Mouse (Mus musculus) bone marrow, adult 2 months (tissue): ENCODE data around the gene Scand1. TPM values are rescaled to one million over a fixed set of nuclear protein-coding genes. Genes with fewer than 3 reads are reported as not detected.

Experiments
- H3K27ac ChIP-seq: fragments of 200-500 bp; 2 replicates; pipeline ENCODE4 v1.5.1; 2012; ENCODE audit warnings: low read depth, mild to moderate bottlenecking, control low read depth, inconsistent platforms, low read length; ENCODE audit not compliant: control insufficient read depth, poor library complexity, insufficient read depth
- H3K4me1 ChIP-seq: fragments of 200-500 bp; 2 replicates; pipeline ENCODE4 v1.6.1; 2011; ENCODE audit warnings: low read length; ENCODE audit not compliant: control insufficient read depth, insufficient read depth
- H3K4me3 ChIP-seq: fragments of 200-500 bp; replicated peaks from 2 replicates; pipeline ENCODE3; 2011; ENCODE audit warnings: mild to moderate bottlenecking, low read depth, low read length, control low read depth; ENCODE audit not compliant: control insufficient read depth
- CTCF ChIP-seq: fragments of 200-500 bp; IDR thresholded peaks from 2 replicates; pipeline ENCODE4 v1.5.1; 2011; ENCODE audit warnings: low read length, control low read depth; ENCODE audit not compliant: control insufficient read depth, insufficient read depth
- POLR2A ChIP-seq: fragments of 200-500 bp; IDR thresholded peaks from 2 replicates; pipeline ENCODE4 v1.6.1; 2011; ENCODE audit warnings: low read depth, mild to moderate bottlenecking, control low read depth, low read length, borderline replicate concordance; ENCODE audit not compliant: control insufficient read depth
- WGBS: fragments of 180-500 bp; shearing (Covaris S2); methylation state at CpG from one replicate; pipeline ENCODE4 v1.1.7; 2018; 5-methylcytosine and 5-hydroxymethylcytosine counted together
- polyA plus RNA-seq: library from polyadenylated mRNA; stranded (reverse); fragments of >200 nt; gene quantifications from 2 replicates; pipeline ENCODE4 v1.2.4, GENCODE M21; 2011; ENCODE audit warnings: low replicate concordance; ENCODE audit not compliant: missing spikeins, insufficient read depth, insufficient read length

The Scand1 gene
- polyA plus RNA-seq, 1 experiment: 84.9 TPM

DNA sequence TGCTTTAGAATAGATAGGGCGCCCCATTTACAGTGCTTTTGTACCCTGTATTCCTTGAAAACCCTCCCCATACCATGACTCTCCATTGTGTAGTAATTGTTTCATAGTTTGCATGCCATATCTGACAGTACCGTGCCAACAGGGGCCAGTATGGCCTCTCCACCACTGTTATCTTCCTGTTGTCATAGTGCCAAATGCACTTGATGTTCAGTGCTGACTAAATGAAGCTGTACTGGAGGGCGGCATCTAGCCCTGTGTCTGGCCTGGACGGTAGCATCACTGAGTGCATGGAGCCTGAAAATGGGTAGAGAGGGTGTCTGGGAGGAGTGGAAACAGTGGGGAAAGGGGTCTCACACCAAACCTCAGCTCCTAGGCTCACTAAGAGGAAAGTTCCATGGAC is 27.6 kb upstream of the Scand1 start:
- 66% methylated on average over 4 of the region's 4 CpGs for WGBS
- H3K4me1 ChIP-seq: no peaks in the 10 kb centered on the region
- no peak for TF ChIP-seq CTCF

DNA sequence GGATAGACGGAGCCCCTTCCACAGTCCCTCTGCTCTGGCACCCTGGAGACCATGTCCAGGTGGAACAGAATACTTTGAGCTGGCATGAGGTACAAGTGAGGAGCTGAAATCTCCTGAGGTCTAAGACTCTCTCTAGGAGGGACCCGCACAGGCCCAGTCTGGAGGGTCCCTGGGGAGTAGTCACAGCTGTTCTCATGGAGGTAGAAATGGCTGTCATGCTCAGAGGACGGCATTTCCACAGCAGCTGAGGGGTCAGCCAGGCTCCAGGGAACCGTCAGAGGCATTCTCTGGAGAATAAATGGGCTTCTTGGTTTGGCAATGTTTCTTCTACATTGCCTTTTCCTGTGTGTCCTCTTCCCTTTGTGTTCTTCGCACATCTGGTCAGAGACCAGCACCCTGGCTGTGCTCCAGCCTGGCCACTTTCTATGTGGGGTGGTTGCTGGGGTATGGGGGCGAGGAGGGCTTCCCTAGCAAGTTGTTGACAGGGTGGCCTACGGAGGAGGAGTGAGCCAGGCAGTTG is 19.0 kb upstream of the Scand1 start:
- Histone ChIP-seq H3K27ac (no peak overlapping the region), H3K4me1 (peaks cover 2% of the 10 kb centered on the region; the same call in 1 of the 2 replicates), H3K4me3 (no peak overlapping the region)
- 55% methylated on average over 7 of the region's 7 CpGs for WGBS
- TF ChIP-seq POLR2A: no peak
- TF ChIP-seq CTCF: no peak

More for the DNA sequence above, 27.6 kb upstream of the Scand1 start:
- no peak overlapping the region for H3K27ac ChIP-seq
- H3K4me3 ChIP-seq: no peak overlapping the region

- Histone ChIP-seq H3K4me3 (no peak overlapping the region), H3K4me1 (peaks cover 2% of the 10 kb centered on the region; the same call in 1 of the 2 replicates), H3K27ac (no peak overlapping the region)
- no peak for TF ChIP-seq POLR2A
- TF ChIP-seq CTCF: no peak
- 42% methylated on average over 1 of the region's 1 CpGs for WGBS
Measured at GRCm38 (mm10) chr2:156330681-156331080, 18.2 kb upstream of the Scand1 start.

DNA sequence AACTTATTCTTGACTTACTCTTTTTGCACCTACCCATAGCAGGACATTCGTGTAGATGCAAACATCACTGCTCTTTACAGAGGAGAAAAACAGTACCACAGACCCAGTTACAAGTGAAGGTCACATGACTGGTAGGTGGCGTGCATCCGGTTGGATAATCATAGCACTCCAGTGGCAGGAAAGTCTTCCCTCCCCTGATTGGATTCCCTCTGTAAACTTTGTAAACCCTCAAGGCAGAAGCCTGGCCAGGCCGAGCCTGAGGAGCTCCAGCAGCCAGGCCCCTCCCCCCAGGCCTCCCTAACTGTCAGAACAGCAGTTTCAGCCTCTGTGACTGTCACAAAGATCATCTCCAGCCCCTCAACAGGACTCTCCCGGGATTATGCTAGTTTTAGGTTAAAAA is 12.2 kb upstream of the Scand1 start:
- no peak overlapping the region for H3K4me3 ChIP-seq
- no peak for TF ChIP-seq POLR2A
- TF ChIP-seq CTCF: no peak
- peak overlapping the region; percentile 80 for H3K27ac ChIP-seq
- WGBS: 16% methylated on average over 5 of the region's 5 CpGs
- H3K4me1 ChIP-seq: peaks cover 3% of the 10 kb centered on the region; the same call in 1 of the 2 replicates

- peak overlapping the region; percentile 80 for H3K27ac ChIP-seq
- no peak overlapping the region for H3K4me3 ChIP-seq
- WGBS: 9% methylated on average over 6 of the region's 6 CpGs
- peaks cover 3% of the 10 kb centered on the region; the same call in 1 of the 2 replicates for H3K4me1 ChIP-seq
- TF ChIP-seq POLR2A (no peak), CTCF (no peak)
Measured at GRCm38 (mm10) chr2:156324116-156324588, 11.6 kb upstream of the Scand1 start.

DNA sequence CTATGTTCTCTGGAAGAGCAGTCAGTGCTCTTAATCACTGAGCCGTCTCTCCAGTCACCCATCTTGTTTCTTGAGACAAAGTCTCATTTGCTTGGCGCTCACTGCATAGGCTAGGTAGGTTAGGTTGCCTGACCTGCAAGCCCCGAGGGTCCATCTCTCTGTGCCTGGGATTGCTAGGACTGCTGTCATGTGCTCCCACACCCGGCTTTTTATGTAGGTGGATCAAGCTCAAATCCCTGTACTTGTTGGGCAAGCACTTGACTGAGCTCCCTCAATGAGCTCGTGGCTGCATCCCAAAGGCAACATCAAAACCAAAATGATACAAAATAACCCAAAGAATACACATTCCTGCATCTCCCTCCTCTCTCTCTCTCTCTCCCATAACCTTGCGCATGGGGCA is 9.0 kb upstream of the Scand1 start:
- peaks cover 3% of the 10 kb centered on the region; the same call in 1 of the 2 replicates for H3K4me1 ChIP-seq
- 86% methylated on average over 6 of the region's 6 CpGs for WGBS
- no peak overlapping the region for H3K4me3 ChIP-seq
- no peak overlapping the region for H3K27ac ChIP-seq
- no peak for TF ChIP-seq POLR2A

DNA sequence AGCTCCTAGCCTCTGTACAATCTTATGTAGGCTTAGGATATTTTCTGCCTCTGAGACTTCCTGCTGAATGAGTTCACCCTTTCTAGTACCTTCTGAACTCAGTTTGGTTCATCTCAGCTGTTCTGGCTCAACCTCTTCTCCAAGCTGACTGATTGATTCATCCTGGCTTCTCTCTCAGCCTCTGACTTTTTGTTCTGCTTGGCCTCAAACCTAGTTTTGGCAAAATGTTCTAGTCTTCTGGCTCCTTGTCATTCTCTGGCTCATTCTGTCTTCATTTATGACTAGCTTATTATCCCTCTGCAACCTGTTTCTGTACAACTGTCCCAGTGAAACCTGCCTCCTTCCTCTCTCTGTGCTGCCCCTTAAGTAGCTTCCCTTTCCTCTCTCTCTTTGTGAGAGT is 6.0 kb upstream of the Scand1 start:
- TF ChIP-seq POLR2A (no peak), CTCF (no peak)
- Histone ChIP-seq H3K4me1 (no peaks in the 10 kb centered on the region; the same call in 1 of the 2 replicates), H3K27ac (no peak overlapping the region), H3K4me3 (no peak overlapping the region)

- Histone ChIP-seq H3K4me1 (no peaks in the 10 kb centered on the region; the same call in 1 of the 2 replicates), H3K4me3 (no peak overlapping the region), H3K27ac (no peak overlapping the region)
- TF ChIP-seq CTCF: no peak
- TF ChIP-seq POLR2A: no peak
- 89% methylated on average over 6 of the region's 6 CpGs for WGBS
Measured at GRCm38 (mm10) chr2:156314811-156315210, 2.3 kb upstream of the Scand1 start.

DNA sequence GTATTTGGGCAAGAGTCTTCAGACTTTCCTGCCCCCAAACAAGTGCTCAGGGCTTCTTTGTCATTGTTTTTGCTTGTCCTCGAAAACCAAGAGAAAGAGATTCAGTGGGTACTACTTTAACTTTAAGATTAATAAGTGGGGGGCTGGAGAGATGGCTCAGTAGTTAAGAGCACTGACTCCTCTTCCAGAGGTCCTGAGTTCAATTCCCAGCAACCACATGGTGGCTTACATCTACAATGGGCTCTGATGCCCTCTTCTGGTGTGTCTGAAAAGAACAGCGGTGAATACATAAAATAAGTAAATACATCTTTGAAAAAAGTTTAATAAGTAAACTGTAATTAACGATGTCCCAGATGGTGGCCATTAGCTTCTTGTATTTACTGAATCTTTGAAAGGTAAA is 649 bp upstream of the Scand1 start:
- no peak for TF ChIP-seq CTCF
- no peak for TF ChIP-seq POLR2A
- H3K4me3 ChIP-seq: peak overlapping the region; percentile 81
- H3K27ac ChIP-seq: no peak overlapping the region; the same call in 1 of the 2 replicates
- H3K4me1 ChIP-seq: no peaks in the 10 kb centered on the region; the same call in 1 of the 2 replicates
- 52% methylated on average over 3 of the region's 3 CpGs for WGBS
